10 mouse cellular contexts compared by ENCODE assay signal in genomic region chrX:101313625-101314359, GRCm38 (mm10). TPM values are rescaled to one million over a fixed set of nuclear protein-coding genes. Genes with fewer than 3 reads are reported as not detected.
DNase-seq lines count a peak whose midpoint lies in the region; ATAC-seq and TF ChIP-seq lines count a peak whose summit lies in the region.
"Had no signal": no experiment of that assay in that cellular context is flagged by ENCODE, and none has a peak within 500 bp of the region (broad histone marks: within the 10 kb centered on the region; RNA-seq: fewer than 3 reads in every experiment).

No protein-coding gene starts in this region.

- 0 out of 2 replicates have a peak overlapping the region, but pooled peaks have one; percentile 9 for H3K27ac ChIP-seq in forebrain, postnatal 0 days (ENCODE audit: low read depth, low read length)
- H3K27ac ChIP-seq: stomach, embryonic 15.5 days had no signal

- H3K4me3 ChIP-seq in forebrain, postnatal 0 days (ENCODE audit: low read depth, low read length) = no peak overlapping the region
- H3K4me3 ChIP-seq: stomach, embryonic 15.5 days had no signal

- peak; percentile 33 to 59 for DNase-seq in cerebellum, postnatal 25 days
- peak; percentile 69 for DNase-seq in forebrain, postnatal 0 days
- peak; percentile 75 to 80 for DNase-seq in layer of hippocampus, postnatal 36 days
- peak; percentile 28 for DNase-seq in retina, embryonic 14.5 days (ENCODE audit: low spot score)
- no peak for DNase-seq in Muller cell, postnatal 12 days (ENCODE audit: inconsistent ontology term)
- no peak for DNase-seq in adrenal gland, postnatal 25 days
- DNase-seq in lung, postnatal 14 days = no peak

- ATAC-seq in forebrain, postnatal 0 days = peak; percentile 94

- H3K27me3 ChIP-seq in forebrain, postnatal 0 days (ENCODE audit: insufficient read depth, low read length) = no peaks in the 10 kb centered on the region
- H3K27me3 ChIP-seq: stomach, embryonic 15.5 days had no signal

- H3K9me3 ChIP-seq in forebrain, postnatal 0 days (ENCODE audit: low read length) = no peaks in the 10 kb centered on the region
- H3K9me3 ChIP-seq: stomach, embryonic 15.5 days had no signal

- H3K4me1 ChIP-seq in forebrain, postnatal 0 days (ENCODE audit: insufficient read depth) = no peaks in the 10 kb centered on the region
- H3K4me1 ChIP-seq: stomach, embryonic 15.5 days had no signal

- H3K9ac ChIP-seq in forebrain, postnatal 0 days = no peak overlapping the region
- H3K9ac ChIP-seq: stomach, embryonic 15.5 days had no signal

- no peak for TF ChIP-seq CTCF in forebrain, postnatal 0 days (IDR thresholded peaks at IDR 0.05; ENCODE audit: low read depth)

- H3K4me2 ChIP-seq in forebrain, postnatal 0 days (ENCODE audit: low read depth) = no peak overlapping the region
- H3K4me2 ChIP-seq: stomach, embryonic 15.5 days had no signal

- peaks cover 29% of the 10 kb centered on the region for H3K36me3 ChIP-seq in forebrain, postnatal 0 days (ENCODE audit: insufficient read depth)
- H3K36me3 ChIP-seq: stomach, embryonic 15.5 days had no signal

- WGBS in forebrain, postnatal 0 days = 36% methylated on average over 6 of the region's 6 CpGs

RNA-seq across cellular contexts. Expression of gene Nlgn3, which starts 14.8 kb away (rescaled TPM):
- total RNA-seq in forebrain, postnatal 0 days (2014; rRNA removed) = 114 and 158 TPM in 2 replicates
- polyA plus RNA-seq in forebrain, postnatal 0 days (2015; fragmentation: Nextera tagmentation; extraction: Ambion mirVana) = 65.5 and 81.1 TPM in 2 replicates
- total RNA-seq in layer of hippocampus, postnatal 36 days (2021) = 100 to 1,000 TPM; 186 to 189 TPM
- 13.5 and 15.0 TPM in 2 replicates for total RNA-seq in adrenal gland, postnatal 25 days (2021)
- total RNA-seq: hematopoietic stem cell, adult 5-6 weeks had no signal

RNA-seq across cellular contexts. Expression of gene Med12, which starts 40.0 kb away (rescaled TPM):
- total RNA-seq in forebrain, postnatal 0 days (2014; rRNA removed) = 22.0 and 35.7 TPM in 2 replicates
- 7.3 and 14.4 TPM in 2 replicates for polyA plus RNA-seq in forebrain, postnatal 0 days (2015; fragmentation: Nextera tagmentation; extraction: Ambion mirVana)
- total RNA-seq in layer of hippocampus, postnatal 36 days (2021) = 10 to 100 TPM; 23.1 to 26.5 TPM
- total RNA-seq in adrenal gland, postnatal 25 days (2021) = 42.3 and 51.4 TPM in 2 replicates

RNA-seq across cellular contexts. Expression of gene Gm20489, which starts 45.0 kb away (rescaled TPM):
- not detected in 2 replicates for total RNA-seq in forebrain, postnatal 0 days (2014; rRNA removed)
- polyA plus RNA-seq in forebrain, postnatal 0 days (2015; fragmentation: Nextera tagmentation; extraction: Ambion mirVana) = not detected in 2 replicates
- not detected for total RNA-seq in layer of hippocampus, postnatal 36 days (2021)
- total RNA-seq in adrenal gland, postnatal 25 days (2021) = not detected in 2 replicates
- total RNA-seq: hematopoietic stem cell, adult 5-6 weeks had no signal
- polyA plus RNA-seq: lung, embryonic 16.5 days; stomach, embryonic 15.5 days had no signal

RNA-seq across cellular contexts. Expression of gene Il2rg, which starts 45.7 kb away (rescaled TPM):
- total RNA-seq in forebrain, postnatal 0 days (2014; rRNA removed) = 1.2 and 2.6 TPM in 2 replicates
- polyA plus RNA-seq in forebrain, postnatal 0 days (2015; fragmentation: Nextera tagmentation; extraction: Ambion mirVana) = 4.2 and 4.5 TPM in 2 replicates
- total RNA-seq in layer of hippocampus, postnatal 36 days (2021) = 1 to 10 TPM in 1 of 2 experiments, under 1 TPM in 1; 0.90 to 1.6 TPM
- total RNA-seq in adrenal gland, postnatal 25 days (2021) = 8.3 and 9.7 TPM in 2 replicates

RNA-seq across cellular contexts. Expression of gene Gm614, which starts 50.0 kb away (rescaled TPM):
- total RNA-seq in forebrain, postnatal 0 days (2014; rRNA removed) = 0.52 TPM in 1 of 2 replicates, not detected in the other
- polyA plus RNA-seq in forebrain, postnatal 0 days (2015; fragmentation: Nextera tagmentation; extraction: Ambion mirVana) = not detected in 2 replicates
- not detected for total RNA-seq in layer of hippocampus, postnatal 36 days (2021)
- total RNA-seq in adrenal gland, postnatal 25 days (2021) = not detected in 2 replicates
- total RNA-seq: hematopoietic stem cell, adult 5-6 weeks had no signal
- polyA plus RNA-seq: lung, embryonic 16.5 days; stomach, embryonic 15.5 days had no signal

Comparison
In these comparisons a context has a peak if more than half of its experiments do, and no peak if none do; other contexts are left out.
1. DNase-seq: peak in cerebellum, postnatal 25 days (2 of 2), forebrain, postnatal 0 days (single experiment), layer of hippocampus, postnatal 36 days (2 of 2) and retina, embryonic 14.5 days (single experiment); none in Muller cell, postnatal 12 days (single experiment), adrenal gland, postnatal 25 days (single experiment) and lung, postnatal 14 days (single experiment).